Mouse (Mus musculus): ENCODE results near the gene Rftn1.

DNA sequence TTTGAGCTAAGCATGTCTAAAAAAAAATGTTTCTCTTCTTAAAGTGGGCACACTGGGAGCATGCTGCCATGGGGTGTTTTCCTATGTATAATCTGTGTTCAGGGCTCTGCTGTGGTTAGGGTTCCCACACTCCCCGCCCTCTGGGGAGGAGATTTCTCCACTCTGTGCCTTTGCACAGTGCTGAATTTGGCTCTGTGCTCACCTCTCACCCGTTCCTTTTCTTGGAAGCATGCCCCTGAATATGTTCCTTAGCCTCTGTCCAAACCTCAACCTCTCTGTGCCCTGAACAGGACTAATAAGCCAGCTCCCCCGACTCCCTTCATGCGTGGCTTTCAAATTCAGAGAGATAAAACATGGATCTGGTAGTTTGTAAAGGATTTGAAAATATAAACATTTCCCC is 39.1 kb upstream of the Rftn1 start:
- no peak for TF ChIP-seq GATA1 (IDR thresholded peaks at IDR 0.05; ENCODE audit: borderline replicate concordance, low read length)
- no peak for TF ChIP-seq FLI1 (IDR thresholded peaks at IDR 0.05; ENCODE audit: low read length)

Measured in megakaryocyte, embryonic 14.5 days (primary cell).